Mouse (Mus musculus): Measurements from ENCODE around the gene Fam20c. TPM values are rescaled to one million over a fixed set of nuclear protein-coding genes. Genes with fewer than 3 reads are reported as not detected.

The Fam20c gene
- polyA plus RNA-seq, 1 experiment, result 3.4 TPM

GRCm38 (mm10) chr5:138840981-138841380, 86.7 kb downstream of the Fam20c start:
- H3K36me3 ChIP-seq (ENCODE audit: control insufficient read depth, insufficient read depth, low read length), result no peaks in the 10 kb centered on the region
- WGBS, result 36% methylated on average over 4 of the region's 4 CpGs
- no peak overlapping the region for H3K27ac ChIP-seq (ENCODE audit: insufficient read depth, low read depth, low read length)
- H3K27me3 ChIP-seq (ENCODE audit: control insufficient read depth, insufficient read depth, low read length), result no peaks in the 10 kb centered on the region
- H3K4me1 ChIP-seq (ENCODE audit: control insufficient read depth, insufficient read depth, insufficient read length, low read length), result peaks cover 2% of the 10 kb centered on the region
- H3K4me3 ChIP-seq (ENCODE audit: low read depth, low read length), result no peak overlapping the region
- TF ChIP-seq CTCF (IDR thresholded peaks at IDR 0.05; ENCODE audit: extremely low read depth, insufficient read length, insufficient replicate concordance, low read depth, low read length), result no peak
- TF ChIP-seq POLR2A (IDR thresholded peaks at IDR 0.05; ENCODE audit: low read depth, low read length), result no peak

GRCm38 (mm10) chr5:138843168-138843824, 89.0 kb downstream of the Fam20c start:
- Histone ChIP-seq H3K27ac (ENCODE audit: insufficient read depth, low read depth, low read length) (no peak overlapping the region), H3K4me1 (ENCODE audit: control insufficient read depth, insufficient read depth, insufficient read length, low read length) (peaks cover 10% of the 10 kb centered on the region), H3K27me3 (ENCODE audit: control insufficient read depth, insufficient read depth, low read length) (no peaks in the 10 kb centered on the region), H3K36me3 (ENCODE audit: control insufficient read depth, insufficient read depth, low read length) (no peaks in the 10 kb centered on the region), H3K4me3 (ENCODE audit: low read depth, low read length) (no peak overlapping the region)
- WGBS, result 90% methylated on average over 9 of the region's 9 CpGs
- TF ChIP-seq CTCF (IDR thresholded peaks at IDR 0.05; ENCODE audit: extremely low read depth, insufficient read length, insufficient replicate concordance, low read depth, low read length) (no peak), POLR2A (IDR thresholded peaks at IDR 0.05; ENCODE audit: low read depth, low read length) (no peak)

- Histone ChIP-seq H3K4me1 (ENCODE audit: control insufficient read depth, insufficient read depth, insufficient read length, low read length) (peaks cover 15% of the 10 kb centered on the region), H3K36me3 (ENCODE audit: control insufficient read depth, insufficient read depth, low read length) (no peaks in the 10 kb centered on the region), H3K27me3 (ENCODE audit: control insufficient read depth, insufficient read depth, low read length) (no peaks in the 10 kb centered on the region), H3K27ac (ENCODE audit: insufficient read depth, low read depth, low read length) (peak overlapping the region; percentile 39), H3K4me3 (ENCODE audit: low read depth, low read length) (no peak overlapping the region)
- TF ChIP-seq POLR2A (IDR thresholded peaks at IDR 0.05; ENCODE audit: low read depth, low read length) (no peak), CTCF (IDR thresholded peaks at IDR 0.05; ENCODE audit: extremely low read depth, insufficient read length, insufficient replicate concordance, low read depth, low read length) (no peak)
- WGBS, result 19% methylated on average over 4 of the region's 4 CpGs
Observed at GRCm38 (mm10) chr5:138846506-138846905, 92.2 kb downstream of the Fam20c start.

GRCm38 (mm10) chr5:138848102-138848501, 93.8 kb downstream of the Fam20c start:
- Histone ChIP-seq H3K4me1 (ENCODE audit: control insufficient read depth, insufficient read depth, insufficient read length, low read length) (peaks cover 15% of the 10 kb centered on the region), H3K27me3 (ENCODE audit: control insufficient read depth, insufficient read depth, low read length) (no peaks in the 10 kb centered on the region), H3K4me3 (ENCODE audit: low read depth, low read length) (no peak overlapping the region), H3K36me3 (ENCODE audit: control insufficient read depth, insufficient read depth, low read length) (no peaks in the 10 kb centered on the region), H3K27ac (ENCODE audit: insufficient read depth, low read depth, low read length) (no peak overlapping the region)
- TF ChIP-seq POLR2A (IDR thresholded peaks at IDR 0.05; ENCODE audit: low read depth, low read length) (no peak), CTCF (IDR thresholded peaks at IDR 0.05; ENCODE audit: extremely low read depth, insufficient read length, insufficient replicate concordance, low read depth, low read length) (peak; percentile 94)
- WGBS, result 9% methylated on average over 7 of the region's 7 CpGs

- Histone ChIP-seq H3K4me1 (ENCODE audit: control insufficient read depth, insufficient read depth, insufficient read length, low read length) (peaks cover 15% of the 10 kb centered on the region), H3K36me3 (ENCODE audit: control insufficient read depth, insufficient read depth, low read length) (no peaks in the 10 kb centered on the region), H3K27ac (ENCODE audit: insufficient read depth, low read depth, low read length) (peak overlapping the region; percentile 15; the same call in 1 of the 2 replicates), H3K4me3 (ENCODE audit: low read depth, low read length) (peak overlapping the region; percentile 32), H3K27me3 (ENCODE audit: control insufficient read depth, insufficient read depth, low read length) (no peaks in the 10 kb centered on the region)
- TF ChIP-seq CTCF (IDR thresholded peaks at IDR 0.05; ENCODE audit: extremely low read depth, insufficient read length, insufficient replicate concordance, low read depth, low read length) (no peak), POLR2A (IDR thresholded peaks at IDR 0.05; ENCODE audit: low read depth, low read length) (no peak)
- 28% methylated on average over 23 of the region's 23 CpGs for WGBS
Observed at GRCm38 (mm10) chr5:138849682-138850461, 95.6 kb downstream of the Fam20c start.

- WGBS, result 24% methylated on average over 5 of the region's 5 CpGs
- Histone ChIP-seq H3K27me3 (ENCODE audit: control insufficient read depth, insufficient read depth, low read length) (no peaks in the 10 kb centered on the region), H3K4me1 (ENCODE audit: control insufficient read depth, insufficient read depth, insufficient read length, low read length) (peaks cover 15% of the 10 kb centered on the region), H3K36me3 (ENCODE audit: control insufficient read depth, insufficient read depth, low read length) (no peaks in the 10 kb centered on the region), H3K4me3 (ENCODE audit: low read depth, low read length) (no peak overlapping the region), H3K27ac (ENCODE audit: insufficient read depth, low read depth, low read length) (no peak overlapping the region)
- TF ChIP-seq CTCF (IDR thresholded peaks at IDR 0.05; ENCODE audit: extremely low read depth, insufficient read length, insufficient replicate concordance, low read depth, low read length), result no peak
- TF ChIP-seq POLR2A (IDR thresholded peaks at IDR 0.05; ENCODE audit: low read depth, low read length), result no peak
Observed at GRCm38 (mm10) chr5:138850462-138850844, 96.1 kb downstream of the Fam20c start.

- TF ChIP-seq CTCF (IDR thresholded peaks at IDR 0.05; ENCODE audit: extremely low read depth, insufficient read length, insufficient replicate concordance, low read depth, low read length), result no peak
- no peak for TF ChIP-seq POLR2A (IDR thresholded peaks at IDR 0.05; ENCODE audit: low read depth, low read length)
Observed at GRCm38 (mm10) chr5:138851296-138851780, 97.0 kb downstream of the Fam20c start.

More at GRCm38 (mm10) chr5:138851296-138851780, 97.0 kb downstream of the Fam20c start:
- no peaks in the 10 kb centered on the region for H3K27me3 ChIP-seq (ENCODE audit: control insufficient read depth, insufficient read depth, low read length)
- no peak overlapping the region for H3K4me3 ChIP-seq (ENCODE audit: low read depth, low read length)
- no peak overlapping the region for H3K27ac ChIP-seq (ENCODE audit: insufficient read depth, low read depth, low read length)
- WGBS, result 53% methylated on average over 5 of the region's 5 CpGs
- H3K4me1 ChIP-seq (ENCODE audit: control insufficient read depth, insufficient read depth, insufficient read length, low read length), result peaks cover 10% of the 10 kb centered on the region; the same call in 1 of the 2 replicates
- H3K36me3 ChIP-seq (ENCODE audit: control insufficient read depth, insufficient read depth, low read length), result no peaks in the 10 kb centered on the region

Measured in small intestine, adult 2 months (tissue).